Mouse (Mus musculus) thymus, adult 2 months (tissue): ENCODE results near the gene Igsf9. TPM values are rescaled to one million over a fixed set of nuclear protein-coding genes. Genes with fewer than 3 reads are reported as not detected.

Experiments used
- DNase-seq: peaks from one replicate; pipeline ENCODE4 v3.0.0; 2021
- H3K27ac ChIP-seq: fragments of 200-500 bp; 2 replicates; pipeline ENCODE4 v1.5.1; 2012; ENCODE audit warnings: low read length, control low read depth; ENCODE audit not compliant: control insufficient read depth, insufficient read depth
- H3K27me3 ChIP-seq: fragments of 200-500 bp; 2 replicates; pipeline ENCODE4 v1.6.1; 2012; ENCODE audit warnings: mild to moderate bottlenecking, low read length, moderate library complexity, mixed read lengths; ENCODE audit not compliant: control insufficient read depth, insufficient read depth
- H3K36me3 ChIP-seq: fragments of 200-500 bp; 2 replicates; pipeline ENCODE4 v1.6.1; 2012; ENCODE audit warnings: mild to moderate bottlenecking, low read length, moderate library complexity; ENCODE audit not compliant: control insufficient read depth, insufficient read depth
- H3K4me1 ChIP-seq: fragments of 200-500 bp; replicated peaks from 2 replicates; pipeline ENCODE4 v1.6.1; 2012; ENCODE audit warnings: low read length; ENCODE audit not compliant: control insufficient read depth, insufficient read depth
- H3K4me3 ChIP-seq: fragments of 200-500 bp; 2 replicates; pipeline ENCODE4 v1.5.1; 2012; ENCODE audit warnings: mild to moderate bottlenecking, low read length, control low read depth, moderate library complexity; ENCODE audit not compliant: control insufficient read depth, insufficient read depth
- CTCF ChIP-seq: fragments of 200-500 bp; IDR thresholded peaks from 2 replicates; pipeline ENCODE4 v1.5.1; 2012; ENCODE audit warnings: mild to moderate bottlenecking, control low read depth, low read length, moderate library complexity, borderline replicate concordance; ENCODE audit not compliant: control insufficient read depth, poor library complexity, insufficient read depth; ENCODE audit errors: extremely low read depth
- POLR2A ChIP-seq: fragments of 200-500 bp; IDR thresholded peaks from 2 replicates; pipeline ENCODE4 v1.6.1; 2012; ENCODE audit warnings: mild to moderate bottlenecking, low read length, control low read depth, moderate library complexity; ENCODE audit not compliant: control insufficient read depth, poor library complexity, insufficient read depth; ENCODE audit errors: extremely low read depth
- WGBS: fragments of 180-500 bp; shearing (Covaris S2); methylation state at CpG from one replicate; pipeline ENCODE4 v1.1.7; 2018; 5-methylcytosine and 5-hydroxymethylcytosine counted together
- polyA plus RNA-seq: library from polyadenylated mRNA; depleted of rRNA; stranded (reverse); fragments of >200 nt; gene quantifications from 2 replicates; pipeline ENCODE4 v1.2.3, GENCODE M21; 2012

Igsf9 gene
- polyA plus RNA-seq, 1 experiment = 20.3 TPM

DNA sequence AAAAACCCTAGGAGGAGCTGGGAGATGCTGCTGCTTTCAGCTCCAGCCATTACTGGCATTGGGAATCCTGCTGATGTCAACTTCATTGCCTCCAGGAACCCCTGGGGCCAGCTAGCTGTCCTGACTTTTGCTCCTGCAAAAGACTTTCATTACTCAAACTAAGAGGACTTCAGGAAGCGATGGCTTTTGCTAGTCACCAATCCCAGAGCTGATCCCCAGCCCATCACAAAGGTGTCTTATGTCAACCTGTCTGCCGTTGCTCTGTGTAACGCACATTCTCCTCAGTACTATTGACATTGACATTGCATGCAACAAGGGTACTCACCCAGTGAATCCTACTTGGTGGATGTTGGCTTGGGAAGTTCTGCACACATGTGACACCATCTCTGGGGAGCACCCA lies 7.4 kb upstream of the Igsf9 start:
- H3K27ac ChIP-seq = no peak overlapping the region
- 95% methylated on average over 3 of the region's 3 CpGs for WGBS
- peaks cover 10% of the 10 kb centered on the region for H3K4me1 ChIP-seq
- no peak for TF ChIP-seq POLR2A
- TF ChIP-seq CTCF = no peak
- H3K36me3 ChIP-seq = no peaks in the 10 kb centered on the region
- no peaks in the 10 kb centered on the region for H3K27me3 ChIP-seq
- no peak overlapping the region for H3K4me3 ChIP-seq
- no peak for DNase-seq

DNA sequence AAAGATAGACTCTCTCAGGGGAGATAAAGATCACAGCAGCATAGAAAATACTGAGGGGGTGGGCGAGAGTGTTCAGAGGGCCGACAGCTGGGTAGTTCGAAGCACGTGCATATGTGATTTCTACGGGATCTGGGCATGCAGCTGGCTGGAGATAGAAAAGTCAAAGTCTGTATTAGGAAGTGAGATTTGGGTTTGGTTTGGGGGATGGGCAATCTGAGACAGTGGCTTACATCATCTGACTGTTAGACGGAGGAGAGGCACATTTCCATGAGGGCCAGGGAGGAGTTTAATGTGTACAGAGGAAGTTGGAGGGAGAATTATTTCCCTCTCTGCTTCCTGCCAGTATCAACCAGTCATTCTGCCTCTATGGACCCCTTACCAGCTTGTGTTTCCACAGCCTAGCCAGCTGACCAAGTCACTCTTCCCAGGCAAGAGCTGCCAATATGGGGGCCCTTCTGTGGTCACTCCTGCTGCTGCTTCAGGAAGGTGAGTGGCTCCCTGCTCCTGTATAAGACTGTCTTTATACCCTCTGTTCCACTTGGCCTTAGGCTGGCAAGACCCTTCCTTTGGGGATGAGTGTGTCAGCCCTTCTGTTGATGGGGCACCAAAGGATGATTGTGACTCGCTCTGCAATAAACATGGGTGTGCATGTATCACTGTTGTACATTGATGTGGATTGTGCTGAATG lies 6.4 kb upstream of the Igsf9 start, which contains the start of gene Slamf9:
Gene Slamf9, plus strand, starts transcription at position 305 of the 688 bp plus-strand sequence.
- WGBS = 20% methylated on average over 7 of the region's 7 CpGs
- Histone ChIP-seq H3K4me1 (peaks cover 10% of the 10 kb centered on the region), H3K27me3 (no peaks in the 10 kb centered on the region), H3K4me3 (no peak within 1 kb of the TSS), H3K36me3 (no peaks in the 10 kb centered on the region), H3K27ac (no peak within 1 kb of the TSS)
- TF ChIP-seq POLR2A (no peak), CTCF (no peak)
- DNase-seq = no peak

DNA sequence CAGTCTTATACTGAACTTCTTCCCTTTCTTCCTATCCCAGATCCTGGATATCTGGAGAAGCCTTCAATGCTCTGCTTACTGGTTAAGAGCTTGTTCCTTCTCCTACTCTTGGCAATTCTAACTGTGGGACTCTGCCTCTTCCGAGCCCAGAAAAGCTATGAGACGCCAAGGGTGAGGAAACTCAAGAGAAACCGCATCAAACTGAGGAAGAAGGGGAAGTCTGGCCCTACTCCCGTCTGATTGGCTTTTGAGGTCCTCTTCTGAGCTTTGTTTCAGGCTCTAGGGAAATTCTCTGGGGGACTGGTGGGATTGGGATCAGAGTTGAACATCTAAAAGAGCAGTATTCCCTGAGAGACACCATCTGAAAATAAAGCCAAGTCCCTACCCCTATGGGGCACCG lies 3.6 kb upstream of the Igsf9 start:
- no peak for TF ChIP-seq POLR2A
- Histone ChIP-seq H3K4me3 (no peak overlapping the region), H3K27me3 (no peaks in the 10 kb centered on the region), H3K36me3 (no peaks in the 10 kb centered on the region), H3K27ac (no peak overlapping the region), H3K4me1 (peaks cover 21% of the 10 kb centered on the region)
- no peak for DNase-seq
- WGBS = 10% methylated on average over 5 of the region's 5 CpGs

DNA sequence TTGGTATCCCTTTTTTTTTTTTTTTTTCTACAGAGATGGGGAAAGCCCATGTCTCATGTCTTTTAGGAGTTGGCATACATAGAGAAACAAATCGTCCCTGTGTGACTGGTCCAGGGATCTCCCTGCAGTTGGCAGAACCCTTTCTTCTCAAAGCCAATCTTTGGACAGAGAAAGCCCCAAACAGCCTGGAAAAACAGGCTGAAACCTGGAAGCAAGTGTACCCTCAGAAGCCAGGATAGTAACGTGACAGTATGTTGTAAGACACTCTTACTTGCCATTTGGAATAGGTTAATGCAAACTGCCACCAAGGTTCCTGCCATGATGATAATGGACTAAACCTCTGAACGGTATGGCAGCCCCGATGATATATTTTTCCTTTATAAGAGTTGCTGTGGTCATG lies 1.2 kb upstream of the Igsf9 start:
- TF ChIP-seq POLR2A (no peak), CTCF (no peak)
- H3K36me3 ChIP-seq = no peaks in the 10 kb centered on the region
- WGBS = 91% methylated on average over 4 of the region's 4 CpGs
- H3K4me3 ChIP-seq = no peak overlapping the region
- no peak overlapping the region for H3K27ac ChIP-seq
- no peak for DNase-seq
- no peaks in the 10 kb centered on the region for H3K27me3 ChIP-seq
- H3K4me1 ChIP-seq = peaks cover 13% of the 10 kb centered on the region

DNA sequence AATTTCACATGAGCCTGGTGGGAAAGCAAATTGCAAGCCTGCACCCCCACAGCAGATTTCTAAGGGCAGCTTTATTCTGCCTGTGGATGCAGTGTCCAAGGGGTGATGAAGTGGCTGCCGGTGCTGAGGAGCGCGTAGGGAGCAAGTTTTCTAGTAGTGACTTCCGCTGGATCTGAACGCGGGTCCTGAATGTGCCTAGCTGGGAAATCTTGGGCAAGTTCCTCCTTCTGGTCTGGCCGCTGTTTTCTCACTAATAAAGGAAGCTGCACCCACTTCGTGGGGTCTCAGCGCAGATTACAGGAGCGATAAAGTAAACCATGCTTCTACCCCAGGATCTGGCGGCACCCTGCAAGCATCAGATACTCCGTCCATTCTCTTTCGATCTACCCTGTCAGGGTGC lies 477 bp upstream of the Igsf9 start:
- H3K4me1 ChIP-seq = peaks cover 11% of the 10 kb centered on the region
- H3K27ac ChIP-seq = no peak overlapping the region
- no peaks in the 10 kb centered on the region for H3K36me3 ChIP-seq
- no peak overlapping the region for H3K4me3 ChIP-seq
- TF ChIP-seq CTCF (no peak), POLR2A (no peak)
- WGBS = 25% methylated on average over 13 of the region's 13 CpGs
- no peaks in the 10 kb centered on the region for H3K27me3 ChIP-seq
- DNase-seq = no peak

DNA sequence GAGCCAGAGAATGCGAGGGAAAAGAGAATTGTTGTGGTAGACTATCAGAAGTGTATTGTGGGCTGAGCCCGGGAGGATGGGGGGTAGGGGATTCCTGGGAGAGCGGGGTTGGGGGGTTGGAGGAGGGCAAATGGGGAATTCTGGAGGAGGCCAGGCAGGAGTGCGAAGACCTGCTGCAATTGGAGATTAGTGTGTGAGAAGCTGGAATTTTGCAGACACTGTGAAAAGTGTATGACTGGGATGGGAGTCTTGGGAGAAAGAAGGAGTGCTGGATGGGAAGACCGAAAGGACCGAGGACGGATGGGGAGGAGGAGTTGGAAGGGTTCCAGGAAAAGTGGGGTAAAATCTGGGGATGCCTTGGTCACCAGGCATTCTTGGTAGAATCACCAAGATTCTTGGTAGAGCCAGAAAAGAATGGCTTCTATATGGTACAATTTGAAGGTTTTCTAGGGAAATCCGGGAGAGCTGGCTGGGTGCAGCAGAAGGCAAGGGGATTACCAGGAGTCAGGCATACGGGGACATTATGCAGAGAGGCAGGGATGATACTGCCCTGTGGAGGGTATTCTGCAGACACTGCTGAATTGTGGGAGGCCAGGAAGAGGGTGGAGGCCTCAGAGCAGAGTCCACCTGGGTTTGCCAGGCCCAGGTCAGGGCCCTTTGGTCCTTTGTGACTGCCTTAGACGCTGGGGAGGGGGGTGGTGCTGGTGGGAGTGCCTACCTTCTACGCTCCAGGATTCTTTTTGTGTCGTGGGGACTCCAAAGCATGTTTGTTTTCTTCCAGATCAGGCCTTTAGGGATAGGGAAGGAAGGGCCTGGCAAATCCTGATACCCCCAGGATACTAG lies 1.2 kb downstream of the Igsf9 start:
- no peaks in the 10 kb centered on the region for H3K27me3 ChIP-seq
- H3K4me1 ChIP-seq = peaks cover 11% of the 10 kb centered on the region
- no peak overlapping the region for H3K4me3 ChIP-seq
- H3K27ac ChIP-seq = no peak overlapping the region
- TF ChIP-seq CTCF = no peak
- no peak for TF ChIP-seq POLR2A
- no peaks in the 10 kb centered on the region for H3K36me3 ChIP-seq
- WGBS = 59% methylated on average over 12 of the region's 12 CpGs
- no peak for DNase-seq
